Mouse (Mus musculus): ENCODE measurements around the gene Lrpprc.

GRCm38 (mm10) chr17:84707407-84707806 is 83.2 kb downstream of the Lrpprc start:
- TF ChIP-seq POLR2A (IDR thresholded peaks at IDR 0.05; ENCODE audit: control insufficient read depth, extremely low read depth, insufficient read depth, low read length, poor library complexity) (no peak), CTCF (IDR thresholded peaks at IDR 0.05; ENCODE audit: borderline replicate concordance, control insufficient read depth, extremely low read depth, insufficient read depth, low read length, poor library complexity) (no peak)

All from thymus, adult 2 months (tissue).